Mouse (Mus musculus) G1E (cell line): ENCODE results near the gene Rnf220.

ENCODE experiments used
- CTCF ChIP-seq: IDR thresholded peaks from 2 replicates; pipeline ENCODE4 v1.5.1; 2012; ENCODE audit warnings: low read depth, low read length, inconsistent platforms, mixed read lengths
- TAL1 ChIP-seq: conservative IDR thresholded peaks from 2 replicates; pipeline ENCODE4 v1.6.1; 2012; ENCODE audit warnings: low read depth, low read length, inconsistent platforms, mixed read lengths

DNA sequence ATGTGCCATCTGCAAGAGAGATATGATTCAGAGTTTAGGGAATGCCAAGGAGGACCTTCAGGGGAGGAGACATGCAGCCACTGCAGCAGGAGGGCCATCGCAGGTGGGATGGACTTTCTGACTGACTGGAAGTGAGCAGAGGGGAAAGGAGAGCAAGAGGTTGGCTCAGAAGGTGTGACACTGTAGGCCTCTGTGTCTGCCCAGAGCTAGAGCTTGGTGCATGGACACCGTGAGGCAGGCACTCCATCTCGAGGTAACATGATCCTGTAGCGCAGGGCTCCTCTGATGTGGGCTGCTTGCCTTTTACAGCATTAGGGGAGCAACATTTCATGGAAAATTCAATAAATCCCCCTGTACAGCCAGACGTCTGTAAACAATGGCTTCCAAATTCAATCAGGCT lies 126.5 kb downstream of the Rnf220 start:
- TF ChIP-seq TAL1: no peak
- no peak for TF ChIP-seq CTCF
